Mouse (Mus musculus) limb, embryonic 15.5 days (tissue): ENCODE measurements at regions not wholly inside any gene's neighbourhood (a gene's known extent, or its start where the extent isn't known, plus 50 kb on each side); places are given as distances from the start of the nearest gene placed in this dataset.

Experiments used
- ATAC-seq: fragments of 200-750 bp; cut with Nextera tagmentation; 2 replicates; pipeline ENCODE4 v1.8.0; 2017; ENCODE audit warnings: low read depth, moderate TSS enrichment; ENCODE audit not compliant: insufficient number of reproducible peaks, low FRiP score, low TSS enrichment
- H3K27ac ChIP-seq: fragments of 300-500 bp; sonication (generic); 2 replicates; pipeline ENCODE4 v1.5.1; 2015; ENCODE audit warnings: moderate library complexity, mild to moderate bottlenecking, inconsistent platforms
- H3K27me3 ChIP-seq: fragments of 300-500 bp; sonication (generic); 2 replicates; pipeline ENCODE4 v1.6.1; 2015; ENCODE audit warnings: inconsistent platforms
- H3K36me3 ChIP-seq: fragments of 300-500 bp; sonication (generic); 2 replicates; pipeline ENCODE4 v1.6.1; 2015; ENCODE audit warnings: inconsistent platforms
- H3K4me1 ChIP-seq: fragments of 300-500 bp; sonication (generic); 2 replicates; pipeline ENCODE4 v1.6.1; 2015; ENCODE audit warnings: inconsistent platforms
- H3K4me2 ChIP-seq: fragments of 300-500 bp; sonication (generic); 2 replicates; pipeline ENCODE4 v1.6.1; 2015; ENCODE audit warnings: mild to moderate bottlenecking, inconsistent platforms
- H3K4me3 ChIP-seq: fragments of 300-500 bp; sonication (generic); 2 replicates; pipeline ENCODE4 v1.5.1; 2015; ENCODE audit warnings: mild to moderate bottlenecking, inconsistent platforms
- H3K9ac ChIP-seq: fragments of 300-500 bp; sonication (generic); 2 replicates; pipeline ENCODE4 v1.6.1; 2015; ENCODE audit warnings: inconsistent platforms
- H3K9me3 ChIP-seq: fragments of 300-500 bp; sonication (generic); 2 replicates; pipeline ENCODE4 v1.6.1; 2016; ENCODE audit warnings: inconsistent platforms
- WGBS: fragments of 180-500 bp; shearing (Covaris S2); methylation state at CpG from one replicate; pipeline ENCODE4 v1.1.7; 2015; 5-methylcytosine and 5-hydroxymethylcytosine counted together

DNA sequence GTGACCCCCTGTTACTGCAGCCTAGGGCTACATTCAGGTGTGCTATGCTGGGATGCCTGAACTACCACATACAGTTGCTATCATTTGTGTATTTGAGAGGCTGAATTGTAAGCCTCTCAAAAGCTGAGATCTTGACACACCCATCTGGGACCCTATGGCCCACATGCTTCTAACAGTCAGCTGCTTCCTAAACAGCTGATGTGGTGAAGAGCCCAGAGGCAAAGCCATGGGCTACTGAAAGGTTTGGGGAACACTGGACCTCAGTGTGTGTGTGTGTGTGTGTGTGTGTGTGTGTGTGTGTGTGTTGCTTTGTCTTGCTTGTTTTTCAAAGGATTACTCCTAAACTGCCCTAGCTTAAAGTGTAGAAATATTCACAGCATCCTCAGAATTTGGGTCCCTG is 75.0 kb downstream of the Lbh start:
- H3K27me3 ChIP-seq: no peaks in the 10 kb centered on the region
- no peak overlapping the region for H3K4me3 ChIP-seq
- no peaks in the 10 kb centered on the region for H3K9me3 ChIP-seq
- H3K4me2 ChIP-seq: no peak overlapping the region
- ATAC-seq: no peak
- no peaks in the 10 kb centered on the region for H3K36me3 ChIP-seq
- H3K4me1 ChIP-seq: peaks cover 9% of the 10 kb centered on the region
- H3K9ac ChIP-seq: no peak overlapping the region
- H3K27ac ChIP-seq: no peak overlapping the region

DNA sequence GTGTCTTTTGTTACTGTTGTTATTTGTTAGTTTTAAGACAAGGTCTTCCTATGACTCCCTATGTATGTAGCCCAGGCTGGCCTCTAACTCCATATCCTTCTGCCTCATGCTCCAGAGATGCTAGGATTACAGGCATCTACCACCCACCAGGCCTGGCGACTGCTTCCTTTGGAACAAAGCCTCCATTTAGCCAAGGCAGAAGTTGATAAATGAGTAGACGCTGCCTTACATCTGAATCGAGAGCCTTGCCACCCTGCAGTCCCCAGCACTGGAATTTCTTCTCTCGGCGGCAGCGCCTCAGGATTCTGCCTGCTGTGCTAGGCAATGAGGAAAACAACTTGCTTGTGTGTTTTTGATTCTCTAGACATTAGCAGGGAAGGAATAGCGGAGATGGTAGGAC is 75.5 kb downstream of the Lbh start:
- Histone ChIP-seq H3K4me1 (peaks cover 9% of the 10 kb centered on the region), H3K9ac (no peak overlapping the region), H3K27ac (no peak overlapping the region), H3K4me2 (no peak overlapping the region), H3K27me3 (no peaks in the 10 kb centered on the region), H3K4me3 (no peak overlapping the region), H3K36me3 (no peaks in the 10 kb centered on the region), H3K9me3 (no peaks in the 10 kb centered on the region)
- ATAC-seq: no peak
- 47% methylated on average over 7 of the region's 7 CpGs for WGBS

DNA sequence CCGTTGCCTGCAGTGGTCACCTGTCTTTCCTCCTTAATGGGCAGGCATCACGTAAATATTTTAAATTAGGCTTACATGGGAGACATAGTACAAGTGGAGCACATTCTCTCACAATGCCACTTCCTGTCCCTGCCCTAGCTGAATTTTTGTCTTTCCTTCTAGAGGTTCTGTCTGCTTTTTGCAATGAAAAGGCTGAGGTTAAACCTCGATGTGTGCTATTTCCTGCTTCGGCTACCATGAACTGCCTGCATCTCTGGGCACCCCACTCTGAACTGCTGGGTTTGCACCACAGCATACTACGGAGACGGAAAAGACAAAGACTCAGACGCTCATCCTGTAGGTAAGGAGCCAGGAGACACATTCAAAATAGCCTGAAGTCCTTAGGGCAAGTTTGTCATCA is 78.4 kb downstream of the Lbh start:
- no peak overlapping the region for H3K4me3 ChIP-seq
- peaks cover 9% of the 10 kb centered on the region for H3K4me1 ChIP-seq
- H3K9me3 ChIP-seq: no peaks in the 10 kb centered on the region
- peak overlapping the region; percentile 27; the same call in 1 of the 2 replicates for H3K27ac ChIP-seq
- no peak overlapping the region for H3K9ac ChIP-seq
- H3K4me2 ChIP-seq: no peak overlapping the region
- no peaks in the 10 kb centered on the region for H3K27me3 ChIP-seq
- no peaks in the 10 kb centered on the region for H3K36me3 ChIP-seq
- WGBS: 54% methylated on average over 7 of the region's 7 CpGs
- no peak for ATAC-seq

DNA sequence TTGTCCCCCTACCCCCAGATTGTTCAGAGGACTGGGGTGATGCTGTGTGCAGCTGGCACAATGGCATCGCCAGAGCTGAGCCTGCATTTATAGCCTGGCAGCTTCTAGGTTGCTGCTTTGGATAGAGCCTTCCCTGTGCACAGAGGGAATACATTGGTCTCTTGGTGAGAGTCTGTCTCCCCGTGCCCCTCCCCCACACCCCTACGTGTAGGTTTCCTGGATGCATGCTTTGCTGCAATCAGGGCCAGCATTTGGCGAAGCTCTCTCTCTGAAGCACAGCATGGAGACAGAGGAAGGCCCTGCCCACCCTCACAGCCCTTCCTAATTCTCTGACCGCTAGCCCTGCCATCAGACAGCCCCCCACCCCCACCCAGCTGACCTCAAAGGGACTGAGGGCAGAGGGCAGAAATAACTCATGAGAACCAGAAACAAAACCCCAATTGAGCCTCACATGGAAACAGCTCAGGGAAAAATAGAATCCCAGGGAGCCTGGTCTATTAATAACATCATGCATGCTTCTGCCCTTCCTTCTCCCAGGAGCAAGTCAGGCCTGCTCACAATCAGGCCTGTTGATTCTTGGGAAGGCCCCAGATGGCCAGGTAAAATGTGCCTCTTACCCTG is 79.3 kb downstream of the Lbh start:
- Histone ChIP-seq H3K9ac (no peak overlapping the region), H3K4me1 (peaks cover 9% of the 10 kb centered on the region), H3K27me3 (no peaks in the 10 kb centered on the region), H3K4me3 (no peak overlapping the region), H3K9me3 (no peaks in the 10 kb centered on the region), H3K36me3 (no peaks in the 10 kb centered on the region), H3K4me2 (no peak overlapping the region), H3K27ac (no peak overlapping the region)
- ATAC-seq: 0 out of 2 replicates have a peak, but pooled peaks have one; percentile 44
- WGBS: 15% methylated on average over 5 of the region's 5 CpGs

DNA sequence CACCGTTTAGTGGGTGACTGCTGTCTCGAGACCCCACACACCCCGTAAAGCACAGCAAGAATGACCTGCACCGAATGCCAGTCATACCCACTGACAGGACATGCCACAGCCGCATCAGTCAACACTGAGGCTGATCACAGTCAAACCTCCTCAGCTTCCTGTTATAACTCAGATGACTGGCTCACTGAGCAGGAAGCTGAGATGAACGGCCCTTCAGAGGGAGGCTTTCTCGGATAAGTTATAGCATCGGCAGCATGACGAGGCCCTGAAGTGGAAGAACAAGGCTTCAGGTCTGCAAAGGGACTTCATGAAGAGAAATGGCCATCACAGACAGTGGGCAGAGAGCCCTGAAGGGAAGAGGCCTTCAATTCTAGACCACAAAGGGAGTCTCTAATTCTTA is 87.0 kb downstream of the Lbh start:
- Histone ChIP-seq H3K27ac (no peak overlapping the region), H3K9me3 (no peaks in the 10 kb centered on the region), H3K4me3 (no peak overlapping the region), H3K27me3 (no peaks in the 10 kb centered on the region), H3K36me3 (no peaks in the 10 kb centered on the region), H3K9ac (no peak overlapping the region), H3K4me1 (no peaks in the 10 kb centered on the region), H3K4me2 (no peak overlapping the region)
- WGBS: 72% methylated on average over 9 of the region's 9 CpGs
- no peak for ATAC-seq

DNA sequence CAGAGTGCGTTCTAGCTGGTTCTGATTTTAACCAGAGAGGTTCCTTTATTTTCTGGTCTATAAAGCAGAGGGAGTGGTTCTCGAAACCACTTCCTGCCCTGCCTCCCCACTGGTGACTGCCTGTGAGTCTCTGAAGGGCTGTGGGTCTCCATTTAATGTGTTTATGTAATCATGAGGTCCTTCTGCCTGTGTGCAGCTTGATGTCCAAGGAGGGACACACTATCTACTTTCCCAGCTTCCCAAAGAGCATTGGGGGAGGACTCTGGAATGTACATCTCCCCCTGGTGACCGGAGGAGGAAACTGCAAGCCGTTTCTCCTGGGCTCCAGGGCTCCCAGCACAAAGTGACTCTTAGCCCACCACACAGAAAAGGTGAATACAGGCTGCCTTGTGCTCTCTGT is 90.8 kb downstream of the Lbh start:
- ATAC-seq: no peak
- WGBS: 45% methylated on average over 4 of the region's 4 CpGs
- H3K4me1 ChIP-seq: peaks cover 13% of the 10 kb centered on the region
- H3K27ac ChIP-seq: no peak overlapping the region
- no peaks in the 10 kb centered on the region for H3K9me3 ChIP-seq
- H3K4me3 ChIP-seq: no peak overlapping the region
- H3K27me3 ChIP-seq: no peaks in the 10 kb centered on the region
- H3K4me2 ChIP-seq: no peak overlapping the region
- H3K9ac ChIP-seq: no peak overlapping the region
- H3K36me3 ChIP-seq: no peaks in the 10 kb centered on the region

DNA sequence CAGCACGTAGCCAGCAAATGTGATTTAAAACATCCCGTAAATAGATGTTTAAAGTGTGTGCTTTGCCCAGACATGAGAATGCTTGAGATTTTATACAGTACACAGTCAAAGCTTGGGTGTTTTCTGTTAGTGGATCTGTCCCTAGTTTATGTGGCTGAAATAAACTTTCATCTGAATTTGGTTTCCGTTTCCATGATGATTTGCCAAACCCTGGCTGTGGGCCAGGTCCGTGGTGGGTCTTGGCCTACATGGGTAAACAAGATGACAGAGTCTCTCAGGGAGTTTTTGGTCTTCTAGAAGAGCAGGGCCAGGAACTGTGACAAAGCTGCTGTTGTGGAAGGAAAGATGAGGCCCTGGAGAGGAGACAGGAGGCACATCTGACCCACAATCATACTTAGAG is 91.9 kb downstream of the Lbh start:
- H3K36me3 ChIP-seq: no peaks in the 10 kb centered on the region
- peaks cover 13% of the 10 kb centered on the region for H3K4me1 ChIP-seq
- WGBS: 37% methylated on average over 4 of the region's 4 CpGs
- ATAC-seq: no peak
- H3K27ac ChIP-seq: 0 out of 2 replicates have a peak overlapping the region, but pooled peaks have one; percentile 1
- no peaks in the 10 kb centered on the region for H3K27me3 ChIP-seq
- no peak overlapping the region for H3K9ac ChIP-seq
- no peaks in the 10 kb centered on the region for H3K9me3 ChIP-seq
- no peak overlapping the region for H3K4me3 ChIP-seq
- no peak overlapping the region for H3K4me2 ChIP-seq

DNA sequence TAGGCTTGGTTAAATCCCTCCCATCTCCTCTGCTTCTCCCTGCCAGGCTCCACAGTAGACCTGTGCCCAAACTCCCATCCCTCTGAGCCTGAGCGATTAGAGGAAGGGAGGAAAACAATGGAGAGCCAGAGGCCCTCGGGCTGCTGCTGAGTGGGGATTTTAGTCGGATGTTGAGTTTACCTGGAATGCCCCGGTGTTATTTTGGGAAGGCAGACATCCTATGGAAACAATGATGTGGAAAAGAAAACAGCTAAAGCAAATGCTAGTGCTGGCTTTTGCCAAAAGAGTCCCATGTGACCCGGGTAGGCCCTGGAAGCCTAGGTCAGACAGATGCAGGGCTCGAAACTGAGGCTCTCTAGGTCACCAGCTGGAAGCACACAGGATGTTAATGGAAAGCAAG is 94.3 kb downstream of the Lbh start:
- Histone ChIP-seq H3K27ac (no peak overlapping the region), H3K9ac (no peak overlapping the region), H3K4me1 (peaks cover 13% of the 10 kb centered on the region), H3K4me3 (no peak overlapping the region), H3K27me3 (no peaks in the 10 kb centered on the region), H3K36me3 (no peaks in the 10 kb centered on the region), H3K9me3 (no peaks in the 10 kb centered on the region), H3K4me2 (no peak overlapping the region)
- 51% methylated on average over 6 of the region's 6 CpGs for WGBS
- ATAC-seq: no peak

DNA sequence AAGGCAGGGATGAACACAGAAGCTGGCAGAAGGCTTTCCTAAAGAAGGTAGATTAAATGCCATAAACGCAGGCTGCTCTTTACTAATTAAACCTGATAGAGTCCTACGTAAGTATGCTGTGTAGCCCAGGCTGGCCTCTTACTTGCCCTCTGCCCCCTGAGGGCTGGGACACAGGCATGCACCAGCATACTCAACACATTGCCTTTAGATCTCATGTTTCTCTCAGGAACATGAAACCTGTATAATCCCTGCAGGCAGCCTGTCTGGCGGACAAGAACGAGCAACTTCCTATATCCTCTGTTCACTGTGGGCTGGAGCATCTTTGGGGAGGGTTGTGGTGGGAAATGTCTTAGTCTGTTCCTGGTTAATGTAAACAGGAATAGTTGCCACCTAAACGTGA is 94.8 kb upstream of the Lclat1 start:
- ATAC-seq: no peak
- WGBS: 30% methylated on average over 5 of the region's 5 CpGs
- Histone ChIP-seq H3K36me3 (no peaks in the 10 kb centered on the region), H3K9ac (no peak overlapping the region), H3K9me3 (no peaks in the 10 kb centered on the region), H3K27ac (no peak overlapping the region), H3K4me1 (peaks cover 13% of the 10 kb centered on the region), H3K4me3 (no peak overlapping the region), H3K4me2 (no peak overlapping the region), H3K27me3 (no peaks in the 10 kb centered on the region)

DNA sequence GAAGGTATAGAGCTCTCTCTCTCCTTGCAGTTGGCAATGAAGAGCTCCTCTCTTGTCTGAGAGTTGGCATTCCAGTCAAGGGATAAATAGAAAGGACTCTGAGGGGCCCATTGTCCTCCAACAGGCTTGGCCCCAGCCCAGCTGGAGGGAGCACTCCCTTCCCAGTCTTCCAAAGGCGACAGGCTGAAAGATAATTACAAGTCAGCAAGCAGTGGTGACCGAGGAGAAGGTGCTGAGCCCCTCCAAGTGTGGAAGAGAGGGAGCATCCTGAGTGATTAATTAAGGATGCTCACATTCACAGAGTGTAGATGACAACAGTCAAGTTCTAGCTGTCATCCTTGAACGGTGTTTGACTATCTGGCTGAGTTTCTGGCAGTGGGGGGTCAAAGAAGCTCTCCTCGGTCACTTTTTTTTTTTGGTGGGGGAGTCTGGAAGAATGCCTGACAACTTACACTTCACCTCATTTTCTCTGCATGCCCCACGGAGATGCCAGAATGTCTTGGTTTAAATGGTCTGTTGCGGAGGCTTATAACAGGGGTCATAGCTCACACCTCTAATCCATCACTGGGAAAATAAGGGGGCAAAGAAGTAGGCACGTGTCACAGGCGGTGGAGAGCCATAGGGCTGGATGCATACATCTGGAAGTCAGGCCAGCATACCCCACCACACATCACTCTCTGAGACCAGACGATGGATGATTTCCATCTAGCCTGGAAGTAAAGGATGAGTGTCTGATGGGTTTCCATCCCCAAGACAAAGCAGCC is 93.5 kb upstream of the Lclat1 start:
- Histone ChIP-seq H3K27me3 (no peaks in the 10 kb centered on the region), H3K4me2 (no peak overlapping the region), H3K4me1 (peaks cover 13% of the 10 kb centered on the region), H3K9me3 (no peaks in the 10 kb centered on the region), H3K4me3 (no peak overlapping the region), H3K36me3 (no peaks in the 10 kb centered on the region), H3K27ac (no peak overlapping the region), H3K9ac (no peak overlapping the region)
- ATAC-seq: no peak
- WGBS: 66% methylated on average over 9 of the region's 9 CpGs

DNA sequence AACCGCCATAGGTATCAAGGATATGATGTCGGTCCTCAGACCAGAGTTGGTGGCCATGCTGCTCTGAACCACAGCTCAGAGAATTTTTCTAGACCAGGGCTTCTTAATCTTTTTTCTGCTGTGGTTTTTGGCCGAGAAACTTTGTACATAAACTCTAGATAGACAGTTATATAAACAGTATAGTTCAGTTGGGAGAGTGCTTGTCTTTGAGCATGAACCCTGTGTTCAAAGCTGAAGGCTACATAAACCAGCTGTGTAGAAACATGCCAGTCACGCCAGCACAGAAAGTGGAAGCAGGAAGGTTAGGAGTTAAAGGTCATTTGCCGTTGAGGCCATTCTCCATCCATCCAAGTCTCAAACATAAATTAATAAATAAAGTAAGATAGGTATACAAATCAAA is 90.6 kb upstream of the Lclat1 start:
- Histone ChIP-seq H3K27me3 (no peaks in the 10 kb centered on the region), H3K4me1 (peaks cover 11% of the 10 kb centered on the region), H3K36me3 (no peaks in the 10 kb centered on the region), H3K9ac (no peak overlapping the region), H3K27ac (no peak overlapping the region), H3K4me2 (no peak overlapping the region), H3K4me3 (no peak overlapping the region), H3K9me3 (no peaks in the 10 kb centered on the region)
- 84% methylated on average over 5 of the region's 5 CpGs for WGBS
- ATAC-seq: no peak

DNA sequence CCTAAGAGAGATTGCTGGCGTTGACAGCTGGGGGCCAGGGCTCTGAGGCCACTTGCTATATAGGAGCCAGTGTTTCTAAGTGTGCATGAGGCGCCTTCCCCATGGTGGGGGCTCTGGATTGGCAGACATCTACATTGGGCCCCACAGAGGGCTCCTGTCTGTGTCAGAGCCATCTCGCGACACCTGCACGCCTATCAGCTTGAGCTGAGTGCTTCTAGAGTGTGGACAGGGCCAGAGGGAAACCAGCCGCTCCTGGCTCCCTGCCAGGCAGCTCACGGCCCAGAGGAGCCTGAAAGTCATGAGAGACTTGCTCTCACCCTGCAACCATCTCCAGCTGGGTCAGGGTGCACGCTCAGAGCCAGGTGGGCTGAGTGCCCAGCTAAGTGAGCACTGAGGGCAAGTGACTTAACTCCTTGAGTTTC is 85.1 kb upstream of the Lclat1 start:
- Histone ChIP-seq H3K4me1 (peaks cover 12% of the 10 kb centered on the region), H3K4me3 (no peak overlapping the region), H3K36me3 (no peaks in the 10 kb centered on the region), H3K4me2 (no peak overlapping the region), H3K27ac (peak overlapping the region; percentile 38; the same call in 1 of the 2 replicates), H3K9me3 (no peaks in the 10 kb centered on the region), H3K27me3 (no peaks in the 10 kb centered on the region), H3K9ac (no peak overlapping the region)
- 41% methylated on average over 8 of the region's 8 CpGs for WGBS
- ATAC-seq: peak; percentile 63
